Mouse (Mus musculus) ES-Bruce4 (cell line): ENCODE data around the gene Gm17606. TPM values are rescaled to one million over a fixed set of nuclear protein-coding genes. Genes with fewer than 3 reads are reported as not detected.

Experiments
- H3K27ac ChIP-seq: 2 replicates; pipeline ENCODE4 v1.5.1; 2012; ENCODE audit warnings: low read length, inconsistent platforms; ENCODE audit not compliant: insufficient read depth
- H3K27me3 ChIP-seq: 2 replicates; pipeline ENCODE4 v1.6.1; 2012; ENCODE audit warnings: mild to moderate bottlenecking, low read length, inconsistent platforms; ENCODE audit not compliant: control insufficient read depth, poor library complexity, insufficient read depth, severe bottlenecking
- H3K36me3 ChIP-seq: 2 replicates; pipeline ENCODE4 v1.6.1; 2012; ENCODE audit warnings: inconsistent platforms, mild to moderate bottlenecking, low read length, moderate library complexity; ENCODE audit not compliant: control insufficient read depth, poor library complexity, insufficient read depth, severe bottlenecking
- H3K4me1 ChIP-seq: one replicate; pipeline ENCODE4 v1.8.1; 2011; ENCODE audit warnings: low read length; ENCODE audit not compliant: control insufficient read depth, insufficient read depth
- H3K4me3 ChIP-seq: 2 replicates; pipeline ENCODE4 v1.5.1; 2011; ENCODE audit warnings: low read depth, mild to moderate bottlenecking, low read length
- H3K9ac ChIP-seq: 2 replicates; pipeline ENCODE4 v1.6.1; 2012; ENCODE audit warnings: low read depth, mild to moderate bottlenecking, inconsistent platforms; ENCODE audit not compliant: poor library complexity, severe bottlenecking
- H3K9me3 ChIP-seq: replicated peaks from 2 replicates; pipeline ENCODE4 v1.6.1; 2012; ENCODE audit warnings: mild to moderate bottlenecking, low read length, inconsistent platforms; ENCODE audit not compliant: control insufficient read depth, poor library complexity, insufficient read depth, severe bottlenecking
- CTCF ChIP-seq: IDR thresholded peaks from one replicate; pipeline ENCODE4 v1.8.1; 2011; ENCODE audit warnings: low read depth, low read length
- EP300 ChIP-seq: IDR thresholded peaks from 2 replicates; pipeline ENCODE4 v1.6.1; 2011; ENCODE audit warnings: low read depth, low read length; ENCODE audit not compliant: insufficient read depth
- POLR2A ChIP-seq: IDR thresholded peaks from one replicate; pipeline ENCODE4 v1.8.1; 2011; ENCODE audit warnings: low read length; ENCODE audit not compliant: insufficient read depth
- polyA plus RNA-seq: library from polyadenylated mRNA; stranded (reverse); fragments of >200 nt; gene quantifications from 2 replicates; pipeline ENCODE4 v1.2.4, GENCODE M21; 2011; ENCODE audit warnings: low read depth; ENCODE audit not compliant: missing spikeins, insufficient read depth, insufficient read length

Gm17606 gene
- polyA plus RNA-seq, result not detected in 2 replicates

DNA sequence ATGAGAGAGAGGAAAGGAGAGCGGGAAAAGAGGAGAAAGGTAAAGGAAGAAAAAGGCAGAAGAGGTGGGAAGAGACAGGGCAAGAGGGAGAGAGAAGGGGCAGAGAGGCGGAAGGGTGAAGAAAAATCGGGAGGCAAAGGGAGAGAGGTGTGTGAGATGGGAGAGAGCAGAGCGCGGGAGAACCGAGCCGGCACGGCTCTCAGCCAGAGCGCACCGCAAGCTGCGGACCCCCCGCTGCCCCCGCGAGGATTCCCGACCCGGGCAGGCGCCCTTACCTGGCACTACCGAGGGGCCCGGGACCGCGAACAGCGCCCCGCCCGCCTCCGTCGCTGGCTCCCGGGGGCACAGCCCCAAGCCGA is at the start of gene Gm17606:
Gene Gm17606, plus strand, starts transcription at position 7 of the 359 bp plus-strand sequence.
- H3K9me3 ChIP-seq, result no peaks in the 10 kb centered on the region
- peaks cover 26% of the 10 kb centered on the region for H3K36me3 ChIP-seq
- peak within 1 kb of the TSS; percentile 73 for H3K9ac ChIP-seq
- no peaks in the 10 kb centered on the region for H3K27me3 ChIP-seq
- no peak within 1 kb of the TSS for H3K27ac ChIP-seq
- no peaks in the 10 kb centered on the region for H3K4me1 ChIP-seq
- TF ChIP-seq EP300, result no peak
- no peak for TF ChIP-seq CTCF
- TF ChIP-seq POLR2A, result no peak
- H3K4me3 ChIP-seq, result peak within 1 kb of the TSS; percentile 77

DNA sequence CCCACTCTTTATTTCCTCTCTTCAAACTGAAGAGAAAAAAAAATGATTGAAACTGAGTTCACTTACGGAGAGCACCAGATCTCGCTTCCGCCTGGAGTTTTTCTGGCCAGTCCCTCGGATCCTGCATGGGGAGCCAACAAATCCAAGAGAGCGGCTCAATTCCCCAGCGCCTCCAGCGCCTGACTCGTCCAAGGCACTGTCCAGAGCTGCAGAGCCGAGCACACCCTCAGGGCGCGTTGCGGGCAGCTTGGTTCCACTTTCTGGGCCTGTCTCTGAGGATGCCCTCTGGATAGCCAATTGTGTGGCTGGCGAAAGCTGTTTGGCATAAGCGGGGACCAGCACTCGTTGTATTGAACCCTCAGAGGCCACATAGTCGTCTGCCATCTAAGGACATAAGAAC is 49.7 kb upstream of the Gm17606 start:
- peaks cover 6% of the 10 kb centered on the region for H3K4me1 ChIP-seq

DNA sequence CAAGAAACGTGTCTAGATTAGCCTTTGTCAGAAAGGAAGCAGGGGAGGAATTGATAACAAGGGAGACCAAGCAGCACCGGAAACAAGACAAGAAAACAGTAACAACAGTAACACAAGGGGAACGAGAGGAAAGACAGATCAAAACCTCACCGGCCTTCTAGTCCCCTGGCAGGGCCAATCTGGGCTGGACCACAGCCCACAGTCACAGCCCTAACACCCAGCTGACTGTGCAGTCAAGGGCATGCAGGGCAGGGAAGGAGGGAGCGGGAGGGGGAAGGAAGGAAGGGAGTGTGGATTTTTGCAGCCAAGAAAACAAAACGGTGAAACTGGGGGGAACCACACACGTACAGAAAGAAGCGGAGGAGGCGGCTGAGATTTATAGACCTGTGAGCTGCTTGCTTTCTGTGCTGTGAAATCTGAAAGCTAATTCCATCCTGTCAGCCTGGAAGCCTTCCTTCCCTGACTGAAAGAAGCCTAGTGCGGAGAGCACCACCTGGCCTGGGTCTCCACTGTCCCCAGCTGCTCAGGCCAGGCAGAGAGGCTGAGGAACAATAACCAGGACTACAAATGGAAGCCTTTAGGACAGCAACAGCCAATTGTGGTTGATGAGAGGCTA is 48.3 kb upstream of the Gm17606 start:
- H3K9ac ChIP-seq, result no peak overlapping the region
- TF ChIP-seq POLR2A (no peak), EP300 (no peak), CTCF (no peak)
- no peak overlapping the region for H3K4me3 ChIP-seq
- no peaks in the 10 kb centered on the region for H3K36me3 ChIP-seq
- H3K27me3 ChIP-seq, result no peaks in the 10 kb centered on the region
- H3K27ac ChIP-seq, result 0 out of 2 replicates have a peak overlapping the region, but pooled peaks have one; percentile 17
- peaks cover 6% of the 10 kb centered on the region for H3K4me1 ChIP-seq
- H3K9me3 ChIP-seq, result no peaks in the 10 kb centered on the region

More for the DNA sequence above, 49.7 kb upstream of the Gm17606 start:
- Histone ChIP-seq H3K27ac (no peak overlapping the region), H3K4me3 (no peak overlapping the region), H3K27me3 (no peaks in the 10 kb centered on the region), H3K9me3 (no peaks in the 10 kb centered on the region), H3K9ac (no peak overlapping the region), H3K36me3 (no peaks in the 10 kb centered on the region)
- TF ChIP-seq CTCF (no peak), EP300 (no peak), POLR2A (no peak)

GRCm38 (mm10) chr14:54594055-54594454 is 46.7 kb upstream of the Gm17606 start:
- TF ChIP-seq EP300 (no peak), CTCF (peak; percentile 61), POLR2A (no peak)
- Histone ChIP-seq H3K4me1 (peaks cover 6% of the 10 kb centered on the region), H3K9ac (no peak overlapping the region), H3K27ac (no peak overlapping the region), H3K9me3 (no peaks in the 10 kb centered on the region), H3K4me3 (no peak overlapping the region), H3K36me3 (no peaks in the 10 kb centered on the region), H3K27me3 (no peaks in the 10 kb centered on the region)

- peaks cover 6% of the 10 kb centered on the region for H3K4me1 ChIP-seq
- peak overlapping the region; percentile 60 for H3K9ac ChIP-seq
- TF ChIP-seq POLR2A (no peak), EP300 (no peak), CTCF (no peak)
- no peak overlapping the region for H3K27ac ChIP-seq
- no peaks in the 10 kb centered on the region for H3K36me3 ChIP-seq
- no peaks in the 10 kb centered on the region for H3K27me3 ChIP-seq
- H3K9me3 ChIP-seq, result no peaks in the 10 kb centered on the region
- peak overlapping the region; percentile 44 for H3K4me3 ChIP-seq
Measured at GRCm38 (mm10) chr14:54594631-54595414, 45.9 kb upstream of the Gm17606 start.

DNA sequence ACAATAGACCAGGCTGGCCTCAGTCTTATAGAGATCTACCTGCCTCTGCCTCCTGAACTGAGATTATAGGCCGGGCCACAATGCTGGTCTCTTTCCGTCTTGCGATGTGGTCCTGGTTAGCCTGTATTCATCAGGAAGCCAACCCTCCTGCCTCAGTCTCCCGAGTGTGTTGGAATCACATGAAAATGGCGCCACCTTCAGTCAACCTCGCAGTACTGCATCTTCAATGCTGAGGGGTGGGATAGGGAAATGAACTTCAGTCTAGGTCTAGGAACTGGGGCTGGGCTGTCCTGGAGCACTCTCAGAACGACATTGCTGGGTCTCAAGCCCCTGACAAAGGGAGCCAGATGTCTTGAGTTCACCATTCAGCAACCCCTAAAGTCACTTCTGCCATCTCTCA is 43.7 kb upstream of the Gm17606 start:
- Histone ChIP-seq H3K4me3 (no peak overlapping the region), H3K27ac (no peak overlapping the region), H3K9ac (no peak overlapping the region), H3K27me3 (no peaks in the 10 kb centered on the region), H3K36me3 (no peaks in the 10 kb centered on the region), H3K9me3 (no peaks in the 10 kb centered on the region), H3K4me1 (peaks cover 6% of the 10 kb centered on the region)
- TF ChIP-seq CTCF, result peak; percentile 83
- TF ChIP-seq POLR2A, result no peak
